Mouse (Mus musculus) embryonic facial prominence, embryonic 14.5 days (tissue): ENCODE measurements around the gene Rapgef4. TPM values are rescaled to one million over a fixed set of nuclear protein-coding genes. Genes with fewer than 3 reads are reported as not detected.
"Not testable (repeated sequence)": the region's sequence is repeated elsewhere in the genome, so short reads cannot be mapped to it uniquely, and the experiment has no call there.

Experiments used
- ATAC-seq: fragments of 200-750 bp; cut with Nextera tagmentation; 2 replicates; pipeline ENCODE4 v1.8.0; 2017; ENCODE audit warnings: low read depth, moderate number of reproducible peaks, moderate TSS enrichment
- DNase-seq: peaks from one replicate; pipeline ENCODE4 v3.0.0-alpha.2; 2015; ENCODE audit warnings: low spot score
- H3K27ac ChIP-seq: fragments of 300-500 bp; sonication (generic); replicated peaks from 2 replicates; pipeline ENCODE4 v1.5.1; 2014; ENCODE audit warnings: low read depth, mild to moderate bottlenecking, low read length, moderate library complexity
- H3K27me3 ChIP-seq: fragments of 300-500 bp; sonication (generic); replicated peaks from 2 replicates; pipeline ENCODE4 v1.6.1; 2014; ENCODE audit warnings: low read length; ENCODE audit not compliant: control insufficient read depth, insufficient read depth
- H3K36me3 ChIP-seq: fragments of 300-500 bp; sonication (generic); 2 replicates; pipeline ENCODE4 v1.6.1; 2014; ENCODE audit warnings: low read length, mixed read lengths; ENCODE audit not compliant: control insufficient read depth, insufficient read depth
- H3K4me1 ChIP-seq: fragments of 300-500 bp; sonication (generic); 2 replicates; pipeline ENCODE4 v1.6.1; 2014; ENCODE audit warnings: antibody characterized with exemption, low read length; ENCODE audit not compliant: control insufficient read depth, insufficient read depth
- H3K4me2 ChIP-seq: fragments of 300-500 bp; sonication (generic); 2 replicates; pipeline ENCODE4 v1.6.1; 2014; ENCODE audit warnings: low read depth, mild to moderate bottlenecking, low read length, moderate library complexity, mixed read lengths
- H3K4me3 ChIP-seq: fragments of 300-500 bp; sonication (generic); 2 replicates; pipeline ENCODE4 v1.5.1; 2014; ENCODE audit warnings: low read depth, mild to moderate bottlenecking, low read length
- H3K9ac ChIP-seq: fragments of 300-500 bp; sonication (generic); 2 replicates; pipeline ENCODE4 v1.6.1; 2014; ENCODE audit warnings: low read depth, mild to moderate bottlenecking, low read length, moderate library complexity, mixed read lengths
- H3K9me3 ChIP-seq: fragments of 300-500 bp; sonication (generic); 2 replicates; pipeline ENCODE4 v1.6.1; 2016; ENCODE audit warnings: low read length; ENCODE audit not compliant: control insufficient read depth
- WGBS: fragments of 180-500 bp; shearing (Covaris S2); extraction: QIAGEN DNeasy Blood & Tissue Kit; methylation state at CpG from one replicate; pipeline ENCODE4 v1.1.7; 2014; 5-methylcytosine and 5-hydroxymethylcytosine counted together
- polyA plus RNA-seq: library from polyadenylated mRNA; unstranded; fragments of >200 nt; fragmentation: Nextera tagmentation; extraction: Ambion mirVana; gene quantifications from 2 replicates; pipeline ENCODE4 v1.2.1, GENCODE M21; 2014

The Rapgef4 gene
- polyA plus RNA-seq, 1 experiment from 2014 or later, result 2.6 TPM

DNA sequence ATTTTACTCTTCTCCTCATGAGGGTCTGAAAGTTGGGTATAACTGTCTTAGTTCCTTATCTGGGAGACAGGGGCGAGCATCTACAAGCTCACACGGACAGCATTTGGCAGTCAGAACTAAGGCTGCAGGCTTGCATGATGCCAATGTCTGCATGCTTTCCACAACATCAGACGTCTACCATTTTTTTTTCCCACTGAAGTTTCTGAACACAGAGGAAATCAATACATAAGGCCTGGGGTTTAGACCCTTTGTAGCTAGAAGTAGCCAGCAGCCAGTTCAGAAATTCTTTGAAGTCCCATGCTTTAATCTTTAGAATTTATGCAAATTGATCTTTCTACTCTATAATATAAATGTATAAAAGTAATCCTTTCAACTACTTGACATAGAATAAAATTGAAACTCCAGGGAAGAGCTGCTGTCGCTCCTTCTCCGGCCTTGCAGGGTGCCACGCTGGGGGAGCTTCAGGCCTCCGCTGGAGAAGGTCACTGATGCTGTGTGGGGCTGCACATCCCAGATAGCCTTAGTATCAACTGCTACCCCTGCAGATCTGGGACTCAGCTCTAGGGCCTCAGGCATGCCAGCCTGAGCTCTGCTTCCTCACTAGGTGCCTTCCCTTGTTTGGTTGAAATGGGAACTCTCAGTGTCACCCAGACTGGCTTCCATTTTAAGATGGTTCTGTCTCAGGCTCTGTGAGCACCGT lies 148.7 kb downstream of the Rapgef4 start:
- no peaks in the 10 kb centered on the region for H3K4me1 ChIP-seq
- no peak for ATAC-seq
- DNase-seq, result no peak

GRCm38 (mm10) chr2:72132222-72132621 lies 151.2 kb downstream of the Rapgef4 start:
- H3K9me3 ChIP-seq, result no peaks in the 10 kb centered on the region
- no peaks in the 10 kb centered on the region for H3K27me3 ChIP-seq
- 0 out of 2 replicates have a peak, but pooled peaks cover 5% of the 10 kb centered on the region for H3K4me1 ChIP-seq
- H3K36me3 ChIP-seq, result no peaks in the 10 kb centered on the region
- no peak overlapping the region for H3K9ac ChIP-seq
- DNase-seq (no peak), ATAC-seq (no peak)
- H3K4me3 ChIP-seq, result no peak overlapping the region
- no peak overlapping the region for H3K4me2 ChIP-seq
- H3K27ac ChIP-seq, result no peak overlapping the region
- 85% methylated on average over 3 of the region's 3 CpGs for WGBS

More for the DNA sequence above, 148.7 kb downstream of the Rapgef4 start:
- Histone ChIP-seq H3K27ac (no peak overlapping the region), H3K9me3 (no peaks in the 10 kb centered on the region), H3K4me2 (no peak overlapping the region), H3K9ac (no peak overlapping the region), H3K36me3 (no peaks in the 10 kb centered on the region), H3K4me3 (no peak overlapping the region), H3K27me3 (no peaks in the 10 kb centered on the region)
- WGBS, result 75% methylated on average over 8 of the region's 8 CpGs

DNA sequence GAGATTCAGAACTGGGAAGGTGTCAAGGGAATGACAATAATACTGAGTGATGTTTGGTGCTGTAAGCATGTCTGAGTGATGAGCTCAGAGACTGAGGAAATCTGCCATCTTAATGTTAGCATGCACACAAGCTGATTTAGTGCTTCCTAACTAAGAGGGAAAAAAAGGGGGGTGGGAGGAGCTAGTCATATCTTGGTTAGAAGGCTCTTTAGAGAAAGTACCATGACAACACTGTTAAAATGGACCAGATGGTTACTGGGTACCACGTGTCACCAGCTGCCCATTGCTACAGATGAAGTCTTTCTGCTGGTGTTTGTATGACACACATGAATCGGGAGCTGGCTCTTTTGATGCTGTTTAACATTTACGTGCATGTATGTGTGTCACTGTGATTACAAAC lies 155.0 kb downstream of the Rapgef4 start:
- Histone ChIP-seq H3K4me3 (no peak overlapping the region), H3K9ac (no peak overlapping the region), H3K4me2 (no peak overlapping the region), H3K9me3 (no peaks in the 10 kb centered on the region), H3K4me1 (0 out of 2 replicates have a peak, but pooled peaks cover 5% of the 10 kb centered on the region), H3K27me3 (no peaks in the 10 kb centered on the region), H3K36me3 (no peaks in the 10 kb centered on the region), H3K27ac (no peak overlapping the region)
- ATAC-seq, result no peak
- WGBS, result 50% methylated on average over 3 of the region's 3 CpGs
- DNase-seq, result no peak

- Histone ChIP-seq H3K9ac (no peak overlapping the region), H3K4me1 (0 out of 2 replicates have a peak, but pooled peaks cover 5% of the 10 kb centered on the region), H3K4me3 (no peak overlapping the region), H3K27ac (no peak overlapping the region), H3K4me2 (no peak overlapping the region), H3K27me3 (no peaks in the 10 kb centered on the region), H3K9me3 (no peaks in the 10 kb centered on the region), H3K36me3 (no peaks in the 10 kb centered on the region)
- WGBS, result 41% methylated on average over 9 of the region's 9 CpGs
- ATAC-seq (no peak; the same call in 1 of the 2 replicates), DNase-seq (no peak)
These were observed 155.6 kb downstream of the Rapgef4 start for GRCm38 (mm10) chr2:72136486-72137264.

DNA sequence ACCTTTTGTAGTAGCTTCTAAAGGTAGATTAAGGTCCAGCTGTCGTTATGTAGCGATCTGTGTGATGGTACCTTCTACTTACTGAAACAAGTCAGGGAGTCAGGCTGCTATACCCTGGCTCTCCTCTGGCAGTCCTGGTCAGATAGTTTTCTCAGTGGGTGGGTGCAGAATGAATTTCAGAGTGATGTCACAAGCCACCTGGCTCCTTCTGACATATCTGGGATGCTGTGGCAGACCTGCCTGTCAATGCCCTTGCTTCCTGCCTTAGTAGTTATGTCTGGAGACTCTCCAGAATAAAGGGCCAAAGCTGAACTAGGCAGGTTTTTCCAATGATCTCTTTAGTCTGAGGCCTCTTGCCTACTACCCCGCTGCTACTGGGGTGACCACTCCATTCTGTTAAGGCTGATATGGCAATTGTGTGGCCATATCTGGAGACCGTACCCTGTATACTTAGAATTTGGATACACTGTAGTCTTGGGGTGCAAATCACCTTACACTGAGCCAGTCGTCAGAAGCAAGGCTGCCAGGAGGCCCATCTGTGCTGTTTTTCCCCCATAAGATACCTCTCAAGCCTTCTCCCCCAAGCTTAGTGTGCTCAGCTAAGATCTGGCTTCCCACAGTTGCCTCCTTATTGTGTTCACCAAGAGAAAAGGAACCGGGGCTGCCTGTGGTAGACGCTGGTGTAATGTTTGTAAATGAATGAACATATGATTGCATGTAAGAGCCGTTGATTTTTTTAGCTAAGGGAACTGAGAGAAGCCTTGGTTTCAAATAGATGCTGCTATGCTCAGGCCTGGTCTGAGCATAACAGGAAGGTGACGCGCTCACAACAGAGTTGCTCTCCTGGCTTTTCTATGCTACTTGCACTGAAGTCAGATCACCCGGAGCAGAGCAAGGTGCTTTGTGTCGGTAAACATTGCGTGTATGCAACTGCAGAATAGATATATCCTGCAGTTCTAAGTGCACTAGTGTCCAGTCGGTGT lies 159.1 kb downstream of the Rapgef4 start:
- no peaks in the 10 kb centered on the region for H3K36me3 ChIP-seq
- H3K4me3 ChIP-seq, result no peak overlapping the region
- no peak overlapping the region for H3K27ac ChIP-seq
- WGBS, result 89% methylated on average over 14 of the region's 14 CpGs
- DNase-seq (no peak), ATAC-seq (no peak)
- H3K4me1 ChIP-seq, result peaks cover 9% of the 10 kb centered on the region; the same call in 1 of the 2 replicates
- H3K4me2 ChIP-seq, result no peak overlapping the region
- H3K9ac ChIP-seq, result no peak overlapping the region
- no peaks in the 10 kb centered on the region for H3K27me3 ChIP-seq
- H3K9me3 ChIP-seq, result no peaks in the 10 kb centered on the region

- H3K4me1 ChIP-seq, result peaks cover 6% of the 10 kb centered on the region; the same call in 1 of the 2 replicates
- no peak overlapping the region for H3K9ac ChIP-seq
- H3K4me2 ChIP-seq, result no peak overlapping the region
- H3K36me3 ChIP-seq, result no peaks in the 10 kb centered on the region
- no peak overlapping the region for H3K27ac ChIP-seq
- ATAC-seq (no peak), DNase-seq (no peak)
- WGBS, result 79% methylated on average over 8 of the region's 8 CpGs
- H3K27me3 ChIP-seq, result no peaks in the 10 kb centered on the region
- no peak overlapping the region for H3K4me3 ChIP-seq
- no peaks in the 10 kb centered on the region for H3K9me3 ChIP-seq
These were observed 160.1 kb downstream of the Rapgef4 start for GRCm38 (mm10) chr2:72141091-72141490.

DNA sequence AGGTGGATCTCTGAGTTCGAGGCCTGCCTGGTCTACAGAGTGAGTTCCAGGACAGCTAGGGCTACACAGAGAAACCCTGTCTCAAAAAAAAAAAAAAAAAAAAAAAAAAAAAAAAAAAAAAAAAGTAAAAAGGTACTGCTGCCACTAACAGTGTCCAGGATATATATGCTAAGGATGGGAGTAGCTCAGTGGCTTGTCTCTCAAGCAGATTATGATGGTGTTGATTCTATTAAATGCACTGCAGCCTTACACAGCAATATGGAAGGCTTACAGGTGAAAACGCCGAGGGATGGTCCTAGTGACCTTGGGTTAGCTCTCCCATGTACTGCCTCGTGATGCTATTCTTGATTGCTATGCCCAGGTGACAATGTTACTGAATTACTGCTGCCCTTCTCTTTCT lies 160.7 kb downstream of the Rapgef4 start:
- not testable (repeated sequence) for H3K4me1 ChIP-seq, H3K9me3 ChIP-seq, H3K36me3 ChIP-seq, H3K27me3 ChIP-seq, DNase-seq, H3K27ac ChIP-seq, H3K4me2 ChIP-seq, H3K9ac ChIP-seq, ATAC-seq, H3K4me3 ChIP-seq
- 91% methylated on average over 4 of the region's 4 CpGs for WGBS

GRCm38 (mm10) chr2:72143413-72143812 lies 162.4 kb downstream of the Rapgef4 start:
- Histone ChIP-seq H3K27ac (no peak overlapping the region), H3K4me3 (no peak overlapping the region)
- no peak for ATAC-seq

More at GRCm38 (mm10) chr2:72143413-72143812, 162.4 kb downstream of the Rapgef4 start:
- WGBS, result 68% methylated on average over 9 of the region's 9 CpGs
- Histone ChIP-seq H3K9ac (no peak overlapping the region), H3K36me3 (no peaks in the 10 kb centered on the region), H3K4me2 (no peak overlapping the region), H3K4me1 (peaks cover 5% of the 10 kb centered on the region; the same call in 1 of the 2 replicates), H3K27me3 (no peaks in the 10 kb centered on the region), H3K9me3 (no peaks in the 10 kb centered on the region)
- DNase-seq, result no peak
